Mouse (Mus musculus) adrenal gland, adult (tissue): ENCODE measurements at regions not wholly inside any gene's neighbourhood (a gene's known extent, or its start where the extent isn't known, plus 50 kb on each side); places are given as distances from the start of the nearest gene placed in this dataset.

ENCODE experiments used
- DNase-seq, 2 experiments: peaks; one replicate each; pipeline ENCODE4 v3.0.0; 2022 to 2023; ENCODE audit warnings: low spot score in 1 of 2; ENCODE audit not compliant: inconsistent age in 2 of 2

DNA sequence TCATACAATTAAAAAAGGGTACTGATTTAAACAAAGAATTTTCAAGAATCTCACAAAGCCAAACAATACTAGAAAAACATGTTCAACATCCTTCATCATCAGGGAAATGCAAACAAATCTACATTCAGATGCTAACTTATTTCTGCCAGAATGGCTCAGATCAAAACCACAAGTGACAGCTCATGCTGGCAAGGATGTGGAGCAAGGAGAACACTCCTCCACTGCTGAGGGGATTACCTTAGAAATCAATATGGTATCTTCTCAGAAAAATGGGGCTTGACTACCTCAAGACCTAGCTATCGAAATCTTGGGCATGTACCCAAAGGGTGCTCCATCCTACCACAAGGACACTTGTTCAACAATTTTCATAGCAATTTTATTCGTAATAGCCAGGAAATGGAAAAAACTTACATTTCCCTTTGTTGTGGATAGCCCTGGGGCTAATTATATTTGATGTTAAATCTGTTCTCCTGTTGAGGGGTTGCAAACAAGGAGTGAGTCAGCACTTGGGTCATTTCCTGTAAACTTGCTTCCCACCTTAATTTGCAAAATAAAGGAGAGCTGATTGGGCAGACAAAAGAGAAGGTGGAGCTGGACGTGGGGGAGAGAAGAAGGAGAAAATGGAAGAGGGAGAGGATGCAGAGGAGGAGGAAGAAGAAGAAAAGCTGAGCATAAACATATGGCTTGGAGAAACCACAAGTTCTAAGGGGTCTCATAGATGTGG, 113.3 kb upstream of the B430305J03Rik start:
- DNase-seq, result no peak

DNA sequence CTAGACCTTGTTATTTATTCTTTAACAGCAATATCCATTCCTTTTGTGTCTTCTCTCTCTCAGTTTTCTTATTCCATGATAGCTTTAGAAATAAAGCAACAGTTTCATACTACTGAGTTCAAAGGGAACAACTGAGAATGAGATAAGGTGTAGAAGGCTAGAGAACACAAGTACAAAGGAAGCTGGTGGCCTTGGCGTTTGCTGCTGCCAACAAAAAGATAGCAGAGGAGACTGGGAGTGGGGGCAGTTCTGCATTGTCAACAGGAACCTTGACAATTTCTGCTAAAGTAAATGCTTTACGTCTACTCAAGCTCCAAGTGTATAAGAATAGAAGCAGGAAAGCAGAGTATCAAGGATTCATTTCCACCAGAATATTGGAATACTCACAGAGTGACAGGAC, 109.3 kb upstream of the B430305J03Rik start:
- peak; percentile 18 to 56 for DNase-seq

DNA sequence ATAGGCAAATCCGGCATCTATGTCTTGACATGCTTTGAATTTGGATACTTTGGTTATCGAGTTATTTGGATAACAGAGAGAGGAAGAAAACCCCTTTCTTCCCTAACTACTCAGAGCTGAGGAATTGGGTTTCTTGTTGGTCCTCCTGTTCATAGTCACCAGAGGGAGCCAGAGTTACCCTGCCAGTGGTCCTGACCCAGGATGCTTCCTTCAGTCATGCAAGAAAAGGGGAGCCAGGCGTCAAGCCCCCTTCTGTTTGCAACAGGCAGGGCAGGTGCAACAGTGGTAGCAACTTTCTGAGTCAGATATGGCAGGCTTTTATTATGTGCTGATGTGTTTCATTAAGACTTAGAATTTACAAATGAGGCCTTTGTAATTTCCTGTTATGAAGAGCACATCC, 101.4 kb upstream of the B430305J03Rik start:
- DNase-seq, result peak; percentile 16 to 51

DNA sequence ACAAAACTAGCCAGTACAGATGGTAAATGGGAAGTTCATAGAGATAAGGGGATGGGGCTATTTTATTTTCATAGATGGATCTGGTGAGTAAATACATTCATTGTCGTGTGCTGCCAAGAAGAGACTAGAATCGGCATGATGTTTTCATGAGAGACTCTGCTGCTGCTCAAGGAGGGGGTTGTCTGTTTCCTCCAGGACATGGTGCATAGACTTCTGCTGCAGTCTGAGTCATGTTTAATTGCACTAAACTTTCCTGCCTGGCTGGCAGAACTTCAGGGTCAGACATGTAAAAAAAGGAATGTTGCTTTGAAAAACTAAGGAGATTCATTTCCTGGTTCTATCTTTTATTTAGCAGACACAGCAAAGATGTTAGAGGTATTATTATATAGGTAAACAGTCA, 100.9 kb upstream of the B430305J03Rik start:
- peak; percentile 14 to 45 for DNase-seq

DNA sequence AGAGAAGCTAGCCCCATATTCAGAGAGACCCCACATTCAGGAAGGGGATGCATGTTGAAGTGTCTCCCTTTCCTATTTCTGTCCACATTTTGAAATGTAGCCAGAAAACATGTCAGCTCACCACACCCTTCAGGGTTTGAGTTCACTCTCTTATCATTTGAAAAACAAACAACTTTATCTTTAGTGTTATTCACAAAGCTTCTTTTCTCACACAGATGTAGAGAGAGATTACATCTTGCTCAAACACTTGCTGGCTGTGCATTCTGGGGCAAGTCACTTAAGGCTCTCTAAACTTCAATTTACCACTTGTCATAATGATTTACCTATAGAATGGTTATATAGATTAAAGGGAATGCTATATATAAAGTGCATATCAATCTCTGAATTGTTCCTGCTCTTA, 94.3 kb upstream of the B430305J03Rik start:
- no peak for DNase-seq

DNA sequence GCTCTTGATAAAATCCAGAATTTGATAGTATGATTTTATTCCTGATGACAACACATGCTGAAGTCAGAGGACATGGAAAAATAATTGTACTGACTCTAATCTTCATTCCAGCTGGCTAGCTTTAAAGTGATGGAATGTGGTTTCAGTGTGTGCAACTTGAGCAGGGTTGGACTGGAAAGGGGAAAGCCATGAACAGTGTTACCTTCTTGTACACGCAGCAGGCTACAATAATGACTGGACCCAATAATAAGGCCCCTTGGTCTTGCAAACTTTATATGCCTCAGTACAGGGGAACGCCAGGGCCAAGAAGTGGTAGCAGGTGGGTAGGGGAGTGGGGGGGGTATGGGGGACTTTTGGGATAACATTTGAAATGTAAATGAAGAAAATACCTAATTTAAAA, 90.8 kb upstream of the B430305J03Rik start:
- no peak for DNase-seq

DNA sequence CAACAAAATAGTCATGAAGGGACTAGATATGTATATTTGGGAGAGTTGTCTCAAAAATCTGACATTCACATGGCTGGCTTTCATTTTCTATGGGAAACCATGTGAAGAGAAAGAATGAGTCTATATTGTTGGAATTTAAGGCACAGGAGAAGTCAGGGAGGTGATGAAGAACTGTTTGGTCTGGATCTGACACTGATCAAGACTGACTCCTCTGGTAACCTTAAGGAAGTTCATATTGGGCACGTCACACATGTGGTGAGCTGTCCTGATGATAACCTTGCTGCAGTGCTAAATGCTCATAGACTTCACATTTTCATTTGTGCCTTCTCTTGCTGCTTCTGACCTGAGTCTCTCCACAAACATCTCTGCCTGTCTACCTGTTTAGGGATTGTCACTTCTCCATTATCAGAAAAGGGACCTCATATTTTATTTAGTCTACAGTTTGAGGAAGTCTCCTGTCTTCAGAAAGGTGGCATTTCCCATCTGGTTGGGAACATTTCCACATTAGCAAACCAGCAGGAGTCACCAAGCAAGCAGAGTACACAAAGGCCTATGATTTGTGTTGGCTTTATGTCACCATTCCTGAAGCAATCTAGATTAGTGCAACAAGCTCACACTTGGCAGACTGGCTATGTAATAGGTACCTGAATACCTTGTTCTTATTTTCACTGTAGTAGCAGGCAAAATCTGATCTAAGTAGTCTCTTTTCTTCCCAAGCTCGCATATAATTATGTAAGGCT, 76.4 kb upstream of the B430305J03Rik start:
- DNase-seq, result no peak

DNA sequence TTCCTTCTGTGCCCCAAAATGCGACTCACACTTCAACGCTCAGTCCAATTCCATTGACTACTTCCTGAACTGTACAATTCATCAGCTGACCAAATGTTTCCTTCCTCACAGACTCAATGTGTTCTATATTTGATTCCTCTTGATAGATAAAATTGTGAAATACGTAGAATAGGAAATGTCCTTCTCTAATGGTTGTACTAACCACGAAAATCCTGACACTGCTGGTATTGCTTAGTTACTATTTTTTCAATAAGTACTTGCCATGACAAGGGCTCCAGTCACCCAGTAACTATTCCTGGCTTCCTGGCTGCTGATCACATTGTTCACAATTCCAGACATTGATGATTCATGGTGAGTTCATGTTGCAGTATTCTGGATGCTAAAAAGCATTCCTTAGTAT, 75.7 kb upstream of the B430305J03Rik start:
- no peak for DNase-seq

DNA sequence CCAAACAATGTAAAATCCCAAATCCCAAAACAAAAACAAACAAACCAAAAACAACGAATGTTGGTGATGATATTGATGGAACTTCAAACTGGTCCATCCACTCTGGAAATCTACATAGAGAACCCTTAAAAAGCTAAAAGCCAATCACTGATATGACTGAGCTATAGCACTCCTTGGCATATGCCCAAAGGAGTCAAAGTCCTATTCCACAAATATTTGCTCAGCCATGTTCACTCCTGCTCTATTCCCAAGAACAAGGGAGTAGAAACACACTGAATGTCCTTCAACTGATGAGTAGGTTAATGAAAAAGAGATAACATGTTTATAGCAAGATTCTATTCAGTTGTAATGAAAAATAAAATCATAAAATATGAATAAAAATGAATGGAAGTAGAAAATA, 63.0 kb upstream of the B430305J03Rik start:
- no peak for DNase-seq

DNA sequence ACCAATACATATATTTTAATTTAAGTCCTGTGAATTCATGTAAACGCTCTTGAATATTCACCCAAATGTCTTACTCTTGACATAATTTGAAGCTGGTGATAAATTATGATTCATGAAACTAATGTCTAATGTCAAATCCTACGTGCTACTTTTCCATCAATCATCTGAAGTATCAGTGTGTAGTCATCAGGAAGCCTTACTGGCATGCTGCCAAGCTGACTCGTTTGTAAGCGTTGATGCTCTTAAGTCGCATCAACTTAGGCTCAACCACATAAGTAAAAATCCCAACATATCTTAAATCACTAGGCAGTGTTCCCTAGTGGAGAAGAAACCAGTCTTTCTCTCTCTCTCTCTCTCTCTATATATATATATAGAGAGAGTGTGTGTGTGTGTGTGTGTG, 58.2 kb upstream of the B430305J03Rik start:
- DNase-seq, result no peak

DNA sequence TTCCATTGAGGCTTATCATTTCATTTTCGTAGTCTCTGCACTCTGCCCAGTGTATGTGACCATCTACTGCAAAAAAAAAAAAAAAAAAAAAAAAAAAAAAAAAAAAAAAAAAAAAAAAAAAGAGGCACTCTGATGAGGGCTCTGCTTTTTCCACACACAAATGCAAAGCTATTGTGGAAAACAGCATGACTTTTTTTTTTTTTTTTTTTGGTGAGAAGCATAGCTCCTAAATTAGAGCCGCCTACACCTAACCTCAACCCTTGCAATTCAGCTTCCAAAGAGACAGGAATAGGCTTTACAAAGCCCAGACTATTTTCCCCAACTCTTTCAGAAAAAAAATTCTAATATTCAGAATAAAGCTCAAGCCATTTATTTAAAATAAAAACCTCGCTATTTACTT, 54.0 kb upstream of the B430305J03Rik start:
- DNase-seq, result no peak

DNA sequence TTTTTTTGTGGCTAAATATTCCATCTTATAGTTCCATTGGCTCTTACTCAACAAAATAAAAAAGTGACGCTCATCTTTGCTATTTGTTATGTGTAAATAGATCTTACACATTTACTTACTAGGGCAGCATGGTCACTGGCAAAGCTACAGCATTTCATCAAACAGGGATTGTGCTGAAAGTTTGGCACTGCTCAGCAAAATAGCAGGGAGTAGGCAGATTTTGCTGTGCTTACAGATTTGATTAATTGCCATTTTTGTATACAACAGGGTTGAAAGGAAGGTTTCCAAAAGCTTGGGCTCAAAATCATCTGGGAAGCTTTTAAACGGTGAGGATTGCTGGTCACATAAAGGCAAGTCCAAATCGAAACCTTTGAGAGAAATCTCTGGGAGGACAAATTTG, 52.3 kb upstream of the B430305J03Rik start:
- no peak for DNase-seq
